Mouse (Mus musculus): ENCODE results near the gene Mecom. TPM values are rescaled to one million over a fixed set of nuclear protein-coding genes. Genes with fewer than 3 reads are reported as not detected.

Gene Mecom
- total and polyA plus RNA-seq, 3 experiments, result not detected

DNA sequence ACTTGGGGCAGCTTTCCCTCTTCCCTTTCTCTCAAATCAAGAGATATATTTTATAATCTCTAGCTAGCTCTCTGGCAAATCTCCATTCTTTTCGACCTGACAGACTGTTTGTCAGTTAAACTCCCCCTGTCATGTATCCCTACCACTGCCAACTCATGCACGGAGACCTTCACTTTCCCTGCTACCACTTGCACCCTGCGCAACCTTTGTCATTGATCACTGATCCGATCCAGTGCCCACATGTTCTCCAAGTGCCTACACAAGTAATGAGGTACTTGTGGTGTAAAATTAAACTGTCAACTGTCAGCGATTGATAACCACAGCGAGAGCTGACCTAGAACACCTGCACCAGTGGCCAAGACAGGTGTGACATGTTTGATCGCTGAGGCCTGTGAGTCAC is 95.3 kb downstream of the Mecom start:
- dilution Hi-C loops (cut with MboI; ENCODE audit: extremely low pct_ligation_motif_present, extremely low pct_unique_long_range_greater_than_20kb, low sequenced_read_pairs) (no loop called here), in situ Hi-C loops (cut with MboI; ENCODE audit: low pct_ligation_motif_present, low pct_unique_long_range_greater_than_20kb, low sequenced_read_pairs) (no loop called here)
- no peaks in the 10 kb centered on the region for H3K9me3 ChIP-seq (replicated peaks; ENCODE audit: low read length)
- no peak overlapping the region for H3K4me2 ChIP-seq (ENCODE audit: insufficient read depth, low read depth, poor library complexity, severe bottlenecking)
- no peaks in the 10 kb centered on the region for H3K27me3 ChIP-seq (replicated peaks)
- no peaks in the 10 kb centered on the region for H3K79me2 ChIP-seq (replicated peaks; ENCODE audit: control insufficient read depth, extremely low read depth, insufficient read depth, poor library complexity, severe bottlenecking)
- no peak overlapping the region for H3K9ac ChIP-seq (ENCODE audit: insufficient read depth, low read depth)
- TF ChIP-seq JUND (conservative IDR thresholded peaks at IDR 0.05; ENCODE audit: low read depth, low read length), result no peak
- no peak for TF ChIP-seq BHLHE40 (IDR thresholded peaks at IDR 0.05; ENCODE audit: low read depth, low read length)
- no peak for TF ChIP-seq USF1 (IDR thresholded peaks at IDR 0.05; ENCODE audit: low read depth, low read length)
- no peak for TF ChIP-seq ZMIZ1 (IDR thresholded peaks at IDR 0.05; ENCODE audit: low read depth, low read length)
- no peak for TF ChIP-seq GABPA (IDR thresholded peaks at IDR 0.05; ENCODE audit: insufficient replicate concordance, low read depth, low read length)
- no peak for TF ChIP-seq HCFC1 (IDR thresholded peaks at IDR 0.05; ENCODE audit: low read depth, low read length)
- TF ChIP-seq CHD2 (IDR thresholded peaks at IDR 0.05; ENCODE audit: low read length), result no peak
- TF ChIP-seq RAD21 (IDR thresholded peaks at IDR 0.05; ENCODE audit: low read depth, low read length), result no peak
- H3K36me3 ChIP-seq (replicated peaks in 1 of 2; ENCODE audit: control insufficient read depth in 1 of 2, insufficient read depth in 1 of 2, low read length in 1 of 2), result no peaks in the 10 kb centered on the region
- H3K4me1 ChIP-seq (ENCODE audit: control insufficient read depth in 1 of 2, insufficient read depth in 2 of 2), result no peaks in the 10 kb centered on the region
- H3K27ac ChIP-seq (ENCODE audit: insufficient read depth, low read depth), result no peak overlapping the region
- DNase-seq (ENCODE audit: extremely low read depth), result no peak
- no peak overlapping the region for H3K4me3 ChIP-seq (replicated peaks in 1 of 3; ENCODE audit: low read depth in 2 of 3, low read length in 2 of 3, poor library complexity in 1 of 3)

DNA sequence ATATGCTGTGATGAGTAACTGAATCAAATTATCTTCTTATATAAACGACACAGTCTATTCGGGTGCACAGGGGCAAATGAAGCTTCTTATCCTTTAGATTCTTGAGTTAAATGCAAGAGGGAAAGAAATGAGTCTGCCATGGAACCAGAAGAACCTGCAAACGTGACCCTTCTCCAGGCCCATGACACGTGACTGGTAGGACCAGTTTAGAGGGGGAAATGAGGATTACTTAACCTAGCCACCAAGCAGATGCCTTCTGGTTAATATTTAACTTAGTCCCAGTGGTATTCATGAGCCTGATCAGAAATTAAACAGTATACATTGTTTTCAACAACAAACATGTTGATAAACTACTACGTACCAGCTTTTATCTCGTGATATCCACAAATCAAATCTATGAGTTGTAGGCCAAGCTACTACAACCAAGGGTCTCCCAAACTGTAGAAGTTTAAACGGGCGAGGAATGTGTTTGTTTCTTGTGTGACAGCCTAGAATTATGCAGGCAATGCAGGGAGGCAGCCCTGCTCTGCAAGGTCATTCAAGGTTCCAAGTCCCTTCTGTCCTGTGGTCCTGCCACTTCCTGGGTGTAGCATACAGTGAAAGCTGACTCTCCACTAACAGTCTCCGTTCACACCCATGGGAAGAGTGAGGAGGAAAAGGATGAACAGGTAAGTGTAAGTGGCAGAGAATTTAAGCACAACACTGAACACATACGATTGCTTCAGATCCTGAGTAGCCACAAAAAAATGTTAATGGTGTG is 97.4 kb downstream of the Mecom start:
- no peak for TF ChIP-seq PAX5 (IDR thresholded peaks at IDR 0.05; ENCODE audit: low read length)
- no peak for DNase-seq (ENCODE audit: extremely low read depth)
- no peaks in the 10 kb centered on the region for H3K36me3 ChIP-seq (replicated peaks in 1 of 2; ENCODE audit: control insufficient read depth in 1 of 2, insufficient read depth in 1 of 2, low read length in 1 of 2)
- in situ Hi-C loops (cut with MboI; ENCODE audit: low pct_ligation_motif_present, low pct_unique_long_range_greater_than_20kb, low sequenced_read_pairs), result no loop called here
- no peaks in the 10 kb centered on the region for H3K79me2 ChIP-seq (replicated peaks; ENCODE audit: control insufficient read depth, extremely low read depth, insufficient read depth, poor library complexity, severe bottlenecking)
- no peaks in the 10 kb centered on the region for H3K9me3 ChIP-seq (replicated peaks; ENCODE audit: low read length)
- no peak overlapping the region for H3K27ac ChIP-seq (ENCODE audit: insufficient read depth, low read depth)
- H3K27me3 ChIP-seq (replicated peaks), result no peaks in the 10 kb centered on the region
- no peaks in the 10 kb centered on the region for H3K4me1 ChIP-seq (ENCODE audit: control insufficient read depth in 1 of 2, insufficient read depth in 2 of 2)
- H3K4me3 ChIP-seq (replicated peaks in 1 of 3; ENCODE audit: low read depth in 2 of 3, low read length in 2 of 3, poor library complexity in 1 of 3), result no peak overlapping the region
- no peak overlapping the region for H3K4me2 ChIP-seq (ENCODE audit: insufficient read depth, low read depth, poor library complexity, severe bottlenecking)
- dilution Hi-C loops (cut with MboI; ENCODE audit: extremely low pct_ligation_motif_present, extremely low pct_unique_long_range_greater_than_20kb, low sequenced_read_pairs), result no loop called here
- H3K9ac ChIP-seq (ENCODE audit: insufficient read depth, low read depth), result no peak overlapping the region

DNA sequence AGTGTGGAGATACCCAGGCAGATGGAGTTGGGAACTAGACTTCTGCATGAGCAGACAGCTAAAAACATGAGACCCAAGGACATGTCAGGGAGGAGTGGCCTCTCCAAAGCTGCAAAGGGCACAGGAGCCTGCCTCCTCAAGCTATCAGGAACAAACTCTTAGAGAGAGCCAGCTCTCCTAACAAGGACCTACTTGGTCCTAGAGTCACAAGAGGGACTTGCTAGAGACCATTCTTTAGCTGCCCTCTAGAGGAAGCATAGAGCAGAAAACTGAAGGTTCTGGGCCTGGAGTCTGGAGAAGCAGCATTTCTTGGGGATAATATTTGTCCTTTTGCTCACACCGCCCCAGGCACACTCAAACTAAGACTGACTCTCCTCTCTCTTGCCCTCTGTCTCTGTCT is 99.2 kb downstream of the Mecom start:
- Histone ChIP-seq H3K9me3 (replicated peaks; ENCODE audit: low read length) (no peaks in the 10 kb centered on the region), H3K4me2 (ENCODE audit: insufficient read depth, low read depth, poor library complexity, severe bottlenecking) (no peak overlapping the region), H3K4me3 (replicated peaks in 1 of 3; ENCODE audit: low read depth in 2 of 3, low read length in 2 of 3, poor library complexity in 1 of 3) (no peak overlapping the region), H3K27me3 (replicated peaks) (no peaks in the 10 kb centered on the region), H3K9ac (ENCODE audit: insufficient read depth, low read depth) (no peak overlapping the region), H3K4me1 (ENCODE audit: control insufficient read depth in 1 of 2, insufficient read depth in 2 of 2) (no peaks in the 10 kb centered on the region), H3K27ac (ENCODE audit: insufficient read depth, low read depth) (no peak overlapping the region), H3K79me2 (replicated peaks; ENCODE audit: control insufficient read depth, extremely low read depth, insufficient read depth, poor library complexity, severe bottlenecking) (no peaks in the 10 kb centered on the region), H3K36me3 (replicated peaks in 1 of 2; ENCODE audit: control insufficient read depth in 1 of 2, insufficient read depth in 1 of 2, low read length in 1 of 2) (no peaks in the 10 kb centered on the region)
- DNase-seq (ENCODE audit: extremely low read depth), result peak; percentile 16
- in situ Hi-C loops (cut with MboI; ENCODE audit: low pct_ligation_motif_present, low pct_unique_long_range_greater_than_20kb, low sequenced_read_pairs) (no loop called here), dilution Hi-C loops (cut with MboI; ENCODE audit: extremely low pct_ligation_motif_present, extremely low pct_unique_long_range_greater_than_20kb, low sequenced_read_pairs) (no loop called here)
- TF ChIP-seq ZMIZ1 (IDR thresholded peaks at IDR 0.05; ENCODE audit: low read depth, low read length) (no peak), E2F4 (IDR thresholded peaks at IDR 0.05; ENCODE audit: insufficient replicate concordance, low read depth, low read length) (no peak), CTCF (conservative IDR thresholded peaks at IDR 0.05 in 1 of 2, IDR thresholded peaks at IDR 0.05 in 1 of 2; ENCODE audit: low read depth in 2 of 2, low read length in 2 of 2) (peak; percentile 10 to 37; a peak in 2 of 4 replicates), SMC3 (IDR thresholded peaks at IDR 0.05; ENCODE audit: low read depth, low read length) (0 out of 2 replicates have a peak, but pooled peaks have one; percentile 16), RAD21 (IDR thresholded peaks at IDR 0.05; ENCODE audit: low read depth, low read length) (peak; percentile 43)

Measured in CH12.LX (cell line).